Mouse (Mus musculus) layer of hippocampus, postnatal 14 days (tissue): ENCODE measurements around the gene Ndufc2. TPM values are rescaled to one million over a fixed set of nuclear protein-coding genes. Genes with fewer than 3 reads are reported as not detected.

ENCODE experiments used
- DNase-seq, 2 experiments: peaks; one replicate each; pipeline ENCODE4 v3.0.0; 2021 to 2022; ENCODE audit warnings: low spot score in 2 of 2, mixed read lengths in 1 of 2
- long read RNA-seq, 2 experiments: library from polyadenylated mRNA; stranded (forward); transcript quantifications; one replicate each; pipeline ENCODE4 v2.0.0; 2021
- total RNA-seq, 2 experiments: library from RNA; stranded (reverse); gene quantifications; 2 replicates each; pipeline ENCODE4 v1.2.3; 2021

Ndufc2 gene
- total RNA-seq = 100 to 1,000 TPM; 267 TPM
- long read RNA-seq, experiment 1, transcript Ndufc2-201 (3 exons, 683 nt) = major isoform, 77 of 81 reads
- long read RNA-seq, experiment 1, partial matches to known transcripts = 0 of 81 reads
- long read RNA-seq, experiment 1, other reads (novel, unspliced or antisense) = 1 of 81 reads
- long read RNA-seq, experiment 2, transcript Ndufc2-201 (3 exons, 683 nt) = major isoform, 208 of 211 reads
- long read RNA-seq, experiment 2, partial matches to known transcripts = 0 of 211 reads
- long read RNA-seq, experiment 2, other reads (novel, unspliced or antisense) = 2 of 211 reads

GRCm38 (mm10) chr7:97399960-97400715 lies at the start of gene Ndufc2:
Gene Ndufc2, plus strand, starts transcription at chr7:97400003.
- DNase-seq = peak; percentile 69 to 75

- no peak for DNase-seq
Measured at GRCm38 (mm10) chr7:97350891-97351290, 48.9 kb upstream of the Ndufc2 start.

- DNase-seq = peak in 1 of 2 experiments; percentile 55
Measured at GRCm38 (mm10) chr7:97351792-97352513, 47.9 kb upstream of the Ndufc2 start.

GRCm38 (mm10) chr7:97353356-97353755 lies 46.4 kb upstream of the Ndufc2 start:
- DNase-seq = no peak

- DNase-seq = no peak
Measured at GRCm38 (mm10) chr7:97355068-97355841, 44.5 kb upstream of the Ndufc2 start.

- DNase-seq = no peak
Measured at GRCm38 (mm10) chr7:97356253-97356652, 43.5 kb upstream of the Ndufc2 start.

GRCm38 (mm10) chr7:97356875-97357276 lies 42.9 kb upstream of the Ndufc2 start:
- peak in 1 of 2 experiments; percentile 73 for DNase-seq

GRCm38 (mm10) chr7:97357840-97358239 lies 42.0 kb upstream of the Ndufc2 start:
- DNase-seq = no peak

- DNase-seq = no peak
Measured at GRCm38 (mm10) chr7:97358347-97358746, 41.5 kb upstream of the Ndufc2 start.

- DNase-seq = no peak
Measured at GRCm38 (mm10) chr7:97360166-97360565, 39.6 kb upstream of the Ndufc2 start.

- DNase-seq = no peak
Measured at GRCm38 (mm10) chr7:97360955-97361354, 38.8 kb upstream of the Ndufc2 start.

GRCm38 (mm10) chr7:97361467-97361866 lies 38.3 kb upstream of the Ndufc2 start:
- DNase-seq = no peak

- no peak for DNase-seq
Measured at GRCm38 (mm10) chr7:97365887-97366286, 33.9 kb upstream of the Ndufc2 start.

- no peak for DNase-seq
Measured at GRCm38 (mm10) chr7:97375101-97375500, 24.7 kb upstream of the Ndufc2 start.

GRCm38 (mm10) chr7:97375906-97376305 lies 23.9 kb upstream of the Ndufc2 start:
- DNase-seq = no peak

- DNase-seq = no peak
Measured at GRCm38 (mm10) chr7:97379304-97379703, 20.5 kb upstream of the Ndufc2 start.

- DNase-seq = no peak
Measured at GRCm38 (mm10) chr7:97380500-97381123, 19.2 kb upstream of the Ndufc2 start.

- DNase-seq = no peak
Measured at GRCm38 (mm10) chr7:97382661-97383060, 17.1 kb upstream of the Ndufc2 start.

- DNase-seq = no peak
Measured at GRCm38 (mm10) chr7:97383496-97384132, 16.2 kb upstream of the Ndufc2 start.
